Mouse (Mus musculus): ENCODE results near the gene Spon1.

GRCm38 (mm10) chr7:114007565-114007964 lies 241.8 kb downstream of the Spon1 start:
- peak; percentile 75 for TF ChIP-seq CTCF (IDR thresholded peaks at IDR 0.05; ENCODE audit: low read depth)
- no peak for TF ChIP-seq EP300 (optimal IDR thresholded peaks at IDR 0.05)
